Mouse (Mus musculus) embryonic facial prominence, embryonic 11.5 days (tissue): ENCODE measurements around the gene Gpr34. TPM values are rescaled to one million over a fixed set of nuclear protein-coding genes. Genes with fewer than 3 reads are reported as not detected.

Experiments
- ATAC-seq: fragments of 200-750 bp; cut with Nextera tagmentation; replicated peaks from 2 replicates; pipeline ENCODE4 v1.8.0; 2017; ENCODE audit warnings: low read depth; ENCODE audit not compliant: insufficient number of reproducible peaks, low FRiP score, low TSS enrichment
- DNase-seq: peaks from one replicate; pipeline ENCODE4 v3.0.0-alpha.2; 2015; ENCODE audit warnings: low spot score
- H3K27ac ChIP-seq: fragments of 300-500 bp; sonication (generic); replicated peaks from 2 replicates; pipeline ENCODE4 v1.5.1; 2014; ENCODE audit warnings: mild to moderate bottlenecking, low read depth, low read length, control low read depth
- H3K27me3 ChIP-seq: fragments of 300-500 bp; sonication (generic); 2 replicates; pipeline ENCODE4 v1.6.1; 2014; ENCODE audit warnings: mild to moderate bottlenecking, low read length, moderate library complexity, mixed read lengths; ENCODE audit not compliant: control insufficient read depth, insufficient read depth
- H3K36me3 ChIP-seq: fragments of 300-500 bp; sonication (generic); replicated peaks from 2 replicates; pipeline ENCODE4 v1.6.1; 2014; ENCODE audit warnings: low read depth, mild to moderate bottlenecking, low read length, moderate library complexity, mixed read lengths; ENCODE audit not compliant: control insufficient read depth, insufficient read depth
- H3K4me1 ChIP-seq: fragments of 300-500 bp; sonication (generic); 2 replicates; pipeline ENCODE4 v1.6.1; 2014; ENCODE audit warnings: low read length, mixed read lengths; ENCODE audit not compliant: control insufficient read depth, insufficient read depth
- H3K4me2 ChIP-seq: fragments of 300-500 bp; sonication (generic); 2 replicates; pipeline ENCODE4 v1.6.1; 2014; ENCODE audit warnings: low read depth, mild to moderate bottlenecking, control low read depth, low read length, moderate library complexity
- H3K4me3 ChIP-seq: fragments of 300-500 bp; sonication (generic); 2 replicates; pipeline ENCODE4 v1.5.1; 2014; ENCODE audit warnings: low read depth, low read length, control low read depth
- H3K9ac ChIP-seq: fragments of 300-500 bp; sonication (generic); replicated peaks from 2 replicates; pipeline ENCODE4 v1.6.1; 2014; ENCODE audit warnings: mild to moderate bottlenecking, control low read depth, low read length
- H3K9me3 ChIP-seq: fragments of 300-500 bp; sonication (generic); replicated peaks from 2 replicates; pipeline ENCODE4 v1.6.1; 2016; ENCODE audit warnings: mild to moderate bottlenecking, low read length, inconsistent platforms, mixed read lengths; ENCODE audit not compliant: control insufficient read depth
- WGBS: fragments of 180-500 bp; shearing (Covaris S2); extraction: QIAGEN DNeasy Blood & Tissue Kit; methylation state at CpG from one replicate; pipeline ENCODE4 v1.1.7; 2014; 5-methylcytosine and 5-hydroxymethylcytosine counted together
- polyA plus RNA-seq: library from polyadenylated mRNA; unstranded; fragments of >200 nt; fragmentation: Nextera tagmentation; extraction: Ambion mirVana; gene quantifications from 2 replicates; pipeline ENCODE4 v1.2.1, GENCODE M21; 2014

Gene Gpr34
- polyA plus RNA-seq, 1 experiment from 2014 or later, result 1.8 TPM

DNA sequence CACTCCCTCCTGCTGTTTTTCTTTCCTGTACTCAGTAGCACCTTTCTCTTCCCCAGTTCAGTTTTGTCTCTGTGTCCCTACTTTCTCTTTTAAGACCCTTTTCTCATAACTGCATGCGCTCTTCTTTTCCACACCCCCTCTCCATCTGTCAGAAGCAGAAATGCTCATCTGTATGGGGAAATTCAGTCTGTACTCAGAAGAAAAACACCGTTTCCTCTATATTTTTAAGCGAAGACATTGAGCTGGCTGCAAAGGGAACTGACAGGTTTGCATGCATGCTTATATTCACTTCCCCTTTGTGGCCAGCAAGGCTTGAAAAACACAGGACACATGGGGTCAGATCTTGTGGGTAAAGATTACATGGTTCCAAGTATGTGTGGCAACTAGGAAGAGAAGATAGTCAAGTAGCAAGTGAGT, 23.1 kb downstream of the Gpr34 start:
- H3K4me2 ChIP-seq, result no peak overlapping the region

GRCm38 (mm10) chrX:13655906-13656305, 24.0 kb downstream of the Gpr34 start:
- Histone ChIP-seq H3K4me2 (no peak overlapping the region), H3K27ac (no peak overlapping the region), H3K4me3 (no peak overlapping the region), H3K36me3 (no peaks in the 10 kb centered on the region), H3K9ac (no peak overlapping the region), H3K4me1 (no peaks in the 10 kb centered on the region), H3K27me3 (no peaks in the 10 kb centered on the region), H3K9me3 (no peaks in the 10 kb centered on the region)
- whole genome bisulfite sequencing, result 79% methylated on average over 6 of the region's 6 CpGs
- ATAC-seq (no peak), DNase-seq (no peak)

More for the DNA sequence above, 23.1 kb downstream of the Gpr34 start:
- Histone ChIP-seq H3K27ac (no peak overlapping the region), H3K4me1 (no peaks in the 10 kb centered on the region), H3K27me3 (no peaks in the 10 kb centered on the region), H3K9me3 (no peaks in the 10 kb centered on the region), H3K36me3 (no peaks in the 10 kb centered on the region), H3K9ac (no peak overlapping the region), H3K4me3 (no peak overlapping the region)
- 83% methylated on average over 3 of the region's 3 CpGs for WGBS
- DNase-seq, result no peak
- ATAC-seq, result no peak

DNA sequence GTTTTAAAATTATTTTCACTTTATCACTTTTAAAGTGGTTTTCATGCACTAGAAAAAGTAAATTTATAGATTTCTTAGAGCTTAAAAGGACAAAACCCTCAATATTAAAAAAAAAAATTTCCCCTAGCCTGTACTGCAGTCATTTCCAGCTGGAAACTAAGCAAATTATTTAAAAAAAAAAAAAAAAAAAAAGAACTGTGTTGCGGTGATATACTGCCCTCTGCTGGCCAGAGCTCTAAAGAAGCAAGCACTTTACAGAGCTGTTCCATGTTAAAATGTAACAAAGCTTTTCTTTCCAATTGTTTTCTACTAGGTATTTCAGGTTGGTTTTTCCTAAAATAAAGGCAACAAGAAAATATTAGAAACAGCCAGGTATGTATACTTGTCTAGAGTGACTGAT, 24.8 kb downstream of the Gpr34 start:
- H3K4me3 ChIP-seq, result no peak overlapping the region
- DNase-seq (peak; percentile 46), ATAC-seq (no peak)
- H3K4me2 ChIP-seq, result no peak overlapping the region
- H3K27me3 ChIP-seq, result no peaks in the 10 kb centered on the region
- H3K27ac ChIP-seq, result no peak overlapping the region
- no peaks in the 10 kb centered on the region for H3K36me3 ChIP-seq
- WGBS, result 0% methylated on average over 1 of the region's 1 CpGs
- no peaks in the 10 kb centered on the region for H3K4me1 ChIP-seq
- H3K9me3 ChIP-seq, result no peaks in the 10 kb centered on the region
- no peak overlapping the region for H3K9ac ChIP-seq

DNA sequence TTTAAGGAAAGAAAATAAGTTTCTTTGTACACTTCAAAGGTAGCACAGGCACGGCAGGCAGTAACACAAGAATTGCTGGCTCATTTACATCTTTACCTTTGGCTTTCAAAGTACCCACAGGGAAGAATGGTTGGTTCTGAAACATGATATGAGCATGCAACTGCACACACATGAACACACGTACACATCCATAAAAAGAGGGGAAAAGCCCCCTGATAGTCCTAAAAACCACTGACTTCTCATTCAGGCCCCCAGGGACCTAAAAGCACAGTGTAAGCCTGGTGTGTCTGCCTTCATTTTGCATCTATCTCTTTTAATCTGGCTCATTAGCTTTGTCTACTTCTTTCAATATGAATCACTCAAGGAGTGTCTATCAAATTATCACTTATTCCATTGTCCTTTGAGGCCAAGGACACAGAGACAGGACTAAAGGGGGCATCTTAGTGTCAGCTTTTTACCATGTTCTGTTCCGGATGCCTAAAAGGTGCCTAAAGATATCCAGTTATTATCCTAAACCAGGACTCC, 26.8 kb downstream of the Gpr34 start:
- no peaks in the 10 kb centered on the region for H3K36me3 ChIP-seq
- no peaks in the 10 kb centered on the region for H3K27me3 ChIP-seq
- whole genome bisulfite sequencing, result 80% methylated on average over 3 of the region's 3 CpGs
- H3K9ac ChIP-seq, result no peak overlapping the region
- H3K9me3 ChIP-seq, result no peaks in the 10 kb centered on the region
- no peak overlapping the region for H3K27ac ChIP-seq
- H3K4me2 ChIP-seq, result no peak overlapping the region
- no peak overlapping the region for H3K4me3 ChIP-seq
- no peaks in the 10 kb centered on the region for H3K4me1 ChIP-seq
- no peak for DNase-seq
- no peak for ATAC-seq

GRCm38 (mm10) chrX:13659201-13659890, 27.5 kb downstream of the Gpr34 start:
- Histone ChIP-seq H3K4me1 (no peaks in the 10 kb centered on the region), H3K27ac (no peak overlapping the region), H3K27me3 (no peaks in the 10 kb centered on the region), H3K9ac (no peak overlapping the region), H3K4me2 (no peak overlapping the region), H3K36me3 (no peaks in the 10 kb centered on the region), H3K9me3 (no peaks in the 10 kb centered on the region), H3K4me3 (no peak overlapping the region)
- no peak for DNase-seq
- WGBS, result 80% methylated on average over 4 of the region's 4 CpGs
- ATAC-seq, result no peak

GRCm38 (mm10) chrX:13661063-13661462, 29.2 kb downstream of the Gpr34 start, which contains the start of gene Gpr82:
Gene Gpr82, plus strand, starts transcription at chrX:13661363.
- no peak for DNase-seq
- 89% methylated on average over 5 of the region's 5 CpGs for WGBS
- H3K9ac ChIP-seq, result no peak within 1 kb of the TSS
- no peaks in the 10 kb centered on the region for H3K36me3 ChIP-seq
- no peak within 1 kb of the TSS for H3K4me3 ChIP-seq
- H3K27me3 ChIP-seq, result no peaks in the 10 kb centered on the region
- no peaks in the 10 kb centered on the region for H3K4me1 ChIP-seq
- no peaks in the 10 kb centered on the region for H3K9me3 ChIP-seq
- H3K27ac ChIP-seq, result no peak within 1 kb of the TSS
- ATAC-seq, result no peak
- no peak within 1 kb of the TSS for H3K4me2 ChIP-seq

DNA sequence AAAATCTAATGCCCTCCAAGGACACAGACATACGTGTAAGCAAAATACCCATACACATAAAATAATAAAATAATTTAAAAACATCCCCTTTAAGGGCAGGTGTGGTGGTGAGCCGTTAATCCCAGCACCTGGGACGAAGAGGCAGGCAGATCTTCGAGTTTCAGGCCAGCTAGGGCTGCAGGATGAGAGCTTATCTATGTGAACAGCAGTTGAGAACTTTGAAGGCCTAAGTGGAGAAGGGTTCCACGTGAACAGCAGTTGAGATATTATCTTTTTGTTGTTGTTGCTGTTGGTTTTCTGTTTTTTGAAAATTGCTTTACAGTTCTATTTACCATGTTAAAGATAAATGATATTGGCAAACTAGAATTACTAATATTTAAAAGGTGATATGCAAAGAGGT, 37.0 kb downstream of the Gpr34 start:
- Histone ChIP-seq H3K4me3 (no peak overlapping the region), H3K27ac (no peak overlapping the region), H3K9me3 (no peaks in the 10 kb centered on the region), H3K27me3 (no peaks in the 10 kb centered on the region), H3K4me2 (no peak overlapping the region), H3K36me3 (no peaks in the 10 kb centered on the region), H3K9ac (no peak overlapping the region), H3K4me1 (no peaks in the 10 kb centered on the region)
- ATAC-seq (no peak), DNase-seq (no peak)
- 74% methylated on average over 5 of the region's 5 CpGs for WGBS

DNA sequence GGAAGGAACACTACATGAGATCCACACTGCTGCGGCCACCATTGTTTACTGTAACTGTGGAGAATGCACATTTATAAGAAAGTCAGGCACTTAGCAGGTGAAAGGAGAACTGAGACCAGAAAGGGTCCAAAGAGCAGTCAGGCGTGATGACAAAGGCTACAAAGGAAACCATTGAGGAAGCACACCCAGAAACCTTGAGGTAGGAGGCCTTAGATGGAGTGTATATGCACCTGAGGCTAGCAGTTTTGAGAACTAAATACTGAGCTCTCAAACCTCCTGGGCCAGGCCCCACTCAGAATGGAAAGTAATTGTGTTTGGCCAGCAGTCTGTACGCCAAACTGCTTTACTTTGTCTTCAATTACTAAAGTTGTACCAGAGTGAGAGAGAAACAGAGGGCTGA, 38.5 kb downstream of the Gpr34 start:
- WGBS, result 80% methylated on average over 3 of the region's 3 CpGs
- no peaks in the 10 kb centered on the region for H3K36me3 ChIP-seq
- H3K4me1 ChIP-seq, result no peaks in the 10 kb centered on the region
- no peaks in the 10 kb centered on the region for H3K9me3 ChIP-seq
- no peak overlapping the region for H3K27ac ChIP-seq
- no peak for DNase-seq
- no peak overlapping the region for H3K4me2 ChIP-seq
- H3K27me3 ChIP-seq, result no peaks in the 10 kb centered on the region
- no peak overlapping the region for H3K4me3 ChIP-seq
- no peak for ATAC-seq
- no peak overlapping the region for H3K9ac ChIP-seq
